Mouse (Mus musculus): ENCODE data around the gene Chchd1. TPM values are rescaled to one million over a fixed set of nuclear protein-coding genes. Genes with fewer than 3 reads are reported as not detected.

Gene Chchd1
- polyA plus RNA-seq, 1 experiment from 2014 or later: 194 TPM

GRCm38 (mm10) chr14:20753792-20754191 is 51.0 kb downstream of the Chchd1 start:
- Histone ChIP-seq H3K4me3 (no peak overlapping the region), H3K9me3 (no peaks in the 10 kb centered on the region), H3K27me3 (no peaks in the 10 kb centered on the region), H3K36me3 (peaks cover 66% of the 10 kb centered on the region), H3K4me1 (no peaks in the 10 kb centered on the region), H3K27ac (no peak overlapping the region), H3K4me2 (replicated peaks) (no peak overlapping the region), H3K9ac (no peak overlapping the region)
- no peak for ATAC-seq (ENCODE audit: low FRiP score, low read depth)
- 79% methylated on average over 3 of the region's 3 CpGs for WGBS

Small RNAs within 50 kb of the gene (microRNA-seq; reads per million reads assigned to microRNA genes)
- not detected for gene Mir6946

Other genes starting within 250 kb of the Chchd1 start
- gene Anxa7, start 222.9 kb upstream of the Chchd1 start, polyA plus RNA-seq (2015; fragmentation: Nextera tagmentation; extraction: Ambion mirVana): 36.1 and 37.4 TPM in 2 replicates
- gene Mss51, start 206.1 kb upstream of the Chchd1 start, polyA plus RNA-seq (2015; fragmentation: Nextera tagmentation; extraction: Ambion mirVana): 1.3 and 1.9 TPM in 2 replicates
- gene Ppp3cb, start 156.4 kb upstream of the Chchd1 start, polyA plus RNA-seq (2015; fragmentation: Nextera tagmentation; extraction: Ambion mirVana): 59.8 and 60.5 TPM in 2 replicates
- 7.3 and 9.1 TPM in 2 replicates for gene Usp54, start 61.9 kb upstream of the Chchd1 start, polyA plus RNA-seq (2015; fragmentation: Nextera tagmentation; extraction: Ambion mirVana)
- gene Myoz1, start 46.5 kb upstream of the Chchd1 start, polyA plus RNA-seq (2015; fragmentation: Nextera tagmentation; extraction: Ambion mirVana): 2.4 and 2.8 TPM in 2 replicates
- gene Synpo2l, start 34.7 kb upstream of the Chchd1 start, polyA plus RNA-seq (2015; fragmentation: Nextera tagmentation; extraction: Ambion mirVana): 19.6 and 20.8 TPM in 2 replicates
- 85.0 and 90.7 TPM in 2 replicates for gene Sec24c, start 28.7 kb upstream of the Chchd1 start, polyA plus RNA-seq (2015; fragmentation: Nextera tagmentation; extraction: Ambion mirVana)
- 27.4 and 28.5 TPM in 2 replicates for gene Fut11, start 8.0 kb upstream of the Chchd1 start, polyA plus RNA-seq (2015; fragmentation: Nextera tagmentation; extraction: Ambion mirVana)
- 40.3 and 43.1 TPM in 2 replicates for gene Zswim8, start 4.5 kb downstream of the Chchd1 start, polyA plus RNA-seq (2015; fragmentation: Nextera tagmentation; extraction: Ambion mirVana)
- gene Ndst2, start 31.6 kb downstream of the Chchd1 start, polyA plus RNA-seq (2015; fragmentation: Nextera tagmentation; extraction: Ambion mirVana): 27.9 and 30.5 TPM in 2 replicates
- gene Camk2g, start 91.1 kb downstream of the Chchd1 start, polyA plus RNA-seq (2015; fragmentation: Nextera tagmentation; extraction: Ambion mirVana): 63.5 and 74.6 TPM in 2 replicates
- gene Plau, start 133.7 kb downstream of the Chchd1 start, polyA plus RNA-seq (2015; fragmentation: Nextera tagmentation; extraction: Ambion mirVana): 2.9 and 3.0 TPM in 2 replicates
- 47.7 and 58.8 TPM in 2 replicates for gene Vcl, start 226.4 kb downstream of the Chchd1 start, polyA plus RNA-seq (2015; fragmentation: Nextera tagmentation; extraction: Ambion mirVana)